Mouse (Mus musculus): Measurements from ENCODE around the gene Hspbp1.
A peak's percentile ranks its signal among the peaks of the same experiment; 100 is the strongest.

Gene Hspbp1

DNA sequence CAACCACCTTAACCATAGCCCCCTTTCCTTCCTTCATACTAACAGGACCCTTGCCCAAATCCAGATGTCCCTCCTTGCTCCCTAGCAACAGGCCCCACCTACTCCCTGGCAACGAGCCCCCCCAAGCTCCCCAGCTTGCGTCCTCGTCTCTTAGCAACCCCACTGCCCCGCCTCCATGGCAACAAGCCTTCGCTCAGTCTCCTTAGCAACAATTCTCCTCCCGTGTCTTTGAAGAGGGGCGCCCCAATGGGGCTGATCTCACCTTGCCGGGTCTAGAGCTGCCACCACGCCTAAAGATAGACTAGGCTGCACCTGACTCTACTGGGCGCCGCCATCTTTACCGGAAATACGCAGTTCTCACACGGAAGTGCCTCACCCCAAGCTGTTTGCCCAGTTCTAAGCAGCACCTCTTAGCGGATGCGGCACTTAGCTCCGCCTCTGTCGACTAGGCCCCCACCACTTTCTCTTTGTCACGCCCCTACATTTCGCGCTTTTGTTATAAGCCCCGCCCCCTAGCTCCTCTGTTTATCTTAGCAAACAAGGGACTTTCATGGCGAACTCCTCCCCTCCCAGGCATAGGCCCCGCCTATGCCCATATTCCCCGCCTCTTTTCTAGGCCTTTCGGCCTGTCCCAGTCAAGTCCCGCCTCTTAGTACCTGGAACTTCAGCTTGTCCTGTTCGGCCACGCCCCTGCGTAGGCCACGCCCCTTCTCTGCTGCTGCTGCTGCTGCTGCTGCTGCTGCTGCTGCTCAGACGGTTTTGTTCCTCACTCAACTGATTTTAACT, at the start of gene Hspbp1:
Hspbp1 (minus strand) TSS at position 437 of the 786 bp plus-strand sequence.
- DNase-seq (ENCODE audit: low spot score in 2 of 2): peak; percentile 66 to 82

DNA sequence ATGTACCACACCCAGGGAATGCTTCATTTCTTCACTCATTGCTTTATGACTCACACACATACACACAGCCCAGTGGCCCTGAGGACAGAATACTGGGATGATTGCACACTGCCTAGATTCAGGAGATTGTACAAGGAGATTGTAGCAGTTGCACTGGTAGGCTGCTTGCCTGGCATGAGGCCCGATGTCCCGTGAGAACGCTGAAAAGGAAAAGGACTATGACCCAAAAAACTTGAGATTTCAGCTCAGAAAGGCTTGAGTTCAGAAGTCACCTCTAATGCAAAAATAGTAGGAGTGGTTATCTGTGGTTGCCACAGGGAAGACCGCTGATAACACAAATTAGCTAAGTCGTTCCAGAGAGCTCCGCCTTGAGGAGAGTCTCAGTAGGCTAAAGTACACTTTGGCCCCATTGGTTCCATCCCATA, 48.1 kb upstream of the Hspbp1 start:
- no peak for DNase-seq (ENCODE audit: low spot score in 2 of 2)

DNA sequence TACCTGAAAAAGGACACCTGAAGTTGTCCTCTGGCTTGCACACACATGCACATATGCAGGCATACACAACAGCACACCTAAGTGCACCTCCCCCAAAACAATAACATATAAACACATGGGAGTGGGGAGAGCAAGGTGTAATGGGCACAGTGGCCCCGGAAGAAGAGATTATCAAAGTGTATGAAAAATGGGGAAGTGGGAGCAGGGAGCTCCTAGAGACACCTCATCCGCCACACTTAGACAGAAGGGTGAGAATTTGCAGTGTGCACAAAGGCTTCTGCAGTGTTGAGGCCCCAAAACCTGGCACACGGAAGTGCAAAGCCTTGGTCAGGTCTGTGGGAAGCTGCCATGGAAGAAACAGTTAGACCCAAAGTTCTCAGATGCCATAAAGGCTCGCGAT, 46.2 kb upstream of the Hspbp1 start:
- no peak for DNase-seq (ENCODE audit: low spot score in 2 of 2)

DNA sequence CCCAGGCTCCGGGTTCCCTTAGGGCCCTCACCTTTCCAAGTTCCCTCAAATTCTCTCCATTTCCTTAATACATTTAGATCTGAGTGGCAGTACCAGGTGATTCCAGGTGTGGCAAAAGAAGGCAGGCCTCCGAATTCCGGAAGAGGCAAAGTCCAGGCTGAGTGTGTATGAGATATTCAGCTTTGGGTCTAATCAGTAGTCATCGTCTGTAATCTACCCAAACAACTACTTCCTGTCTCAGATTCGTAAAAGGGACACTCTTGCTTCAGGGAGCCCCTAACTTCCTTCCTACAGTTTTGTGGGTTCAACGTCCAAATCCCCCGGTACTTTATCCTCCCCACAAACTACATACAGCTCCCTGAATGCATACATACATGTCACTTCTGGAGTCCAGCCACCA, 40.3 kb upstream of the Hspbp1 start, which contains the start of gene Tmem150b:
Tmem150b (minus strand) TSS at position 81 of the 400 bp plus-strand sequence.
- no peak for DNase-seq (ENCODE audit: low spot score in 2 of 2)

DNA sequence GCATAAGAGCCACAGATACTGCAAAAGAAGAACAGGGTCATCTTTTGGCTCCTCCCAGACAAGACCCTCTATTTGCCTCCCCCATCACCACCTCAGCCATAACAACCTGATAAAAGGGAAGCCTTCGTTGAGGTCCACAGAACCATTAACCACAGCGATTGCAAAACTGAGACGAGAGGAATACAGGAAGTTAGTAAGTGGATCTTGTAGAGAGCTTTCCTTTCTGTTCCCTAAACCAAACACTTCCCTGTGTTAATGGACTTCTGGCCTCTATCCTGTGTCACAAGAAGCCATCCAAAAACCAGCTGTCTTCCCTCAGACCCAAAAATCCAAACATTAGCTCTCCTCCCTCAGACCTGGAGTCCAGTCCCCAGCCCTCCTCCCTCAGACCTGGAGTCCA, 39.5 kb upstream of the Hspbp1 start:
- no peak for DNase-seq (ENCODE audit: low spot score in 2 of 2)

DNA sequence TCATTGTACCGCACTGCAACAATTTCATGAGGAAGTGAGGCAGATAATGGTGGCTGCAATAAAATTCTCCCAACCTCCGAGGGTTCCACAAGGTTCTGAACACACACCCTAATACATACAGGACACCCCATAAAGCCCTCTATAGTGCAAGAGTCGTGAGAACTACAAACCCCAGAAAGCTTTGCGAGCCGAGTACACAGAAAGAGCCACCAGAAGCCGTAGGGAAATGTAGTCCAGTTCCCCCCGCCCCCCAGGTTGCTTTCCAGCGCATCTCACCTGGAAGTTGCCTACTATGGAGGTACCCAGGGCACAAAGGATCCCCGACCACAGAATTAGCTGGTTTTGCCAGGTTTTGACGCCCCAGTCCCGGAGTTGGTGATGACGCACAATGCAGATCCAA, 38.6 kb upstream of the Hspbp1 start:
- DNase-seq (ENCODE audit: low spot score in 2 of 2): peak in 1 of 2 experiments; percentile 27

DNA sequence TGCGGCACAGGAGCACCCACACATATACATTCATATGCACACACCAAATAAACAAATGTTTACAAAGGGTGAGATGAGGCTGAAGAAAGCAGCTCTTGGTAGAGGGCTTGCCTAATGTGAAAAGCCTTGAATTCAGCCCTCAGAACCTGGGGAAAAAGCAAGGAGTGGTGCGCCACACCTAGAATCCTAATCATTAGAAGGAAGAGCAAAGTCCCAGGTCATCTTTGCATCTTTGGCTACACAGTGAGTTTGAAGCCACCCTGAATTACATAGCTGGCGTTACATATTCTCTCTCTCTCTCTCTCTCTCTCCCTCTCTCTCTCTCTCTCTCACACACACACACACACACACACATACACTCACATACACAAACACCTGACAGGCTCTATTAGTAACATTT, 34.4 kb upstream of the Hspbp1 start:
- DNase-seq (ENCODE audit: low spot score in 2 of 2): no peak

DNA sequence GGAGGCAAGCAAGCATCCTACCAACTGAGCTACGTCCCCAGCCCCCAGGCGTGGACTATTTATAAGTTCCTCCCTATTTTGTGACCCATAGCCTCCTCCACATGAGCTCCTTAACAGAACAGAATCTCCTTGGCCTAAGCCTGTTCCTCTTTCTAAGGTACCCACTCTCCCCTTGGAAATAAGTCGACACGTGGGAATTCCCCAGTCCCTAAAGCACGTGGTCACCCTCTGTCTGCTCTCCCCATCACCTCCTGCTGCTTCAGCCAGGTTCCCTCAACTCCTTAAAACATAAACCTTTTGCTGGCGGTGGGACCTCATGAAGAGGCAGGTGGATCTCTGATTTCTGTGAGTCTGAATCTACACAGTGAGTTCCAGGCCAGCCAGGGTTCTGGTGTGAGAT, 32.1 kb upstream of the Hspbp1 start:
- no peak for DNase-seq (ENCODE audit: low spot score in 2 of 2)

DNA sequence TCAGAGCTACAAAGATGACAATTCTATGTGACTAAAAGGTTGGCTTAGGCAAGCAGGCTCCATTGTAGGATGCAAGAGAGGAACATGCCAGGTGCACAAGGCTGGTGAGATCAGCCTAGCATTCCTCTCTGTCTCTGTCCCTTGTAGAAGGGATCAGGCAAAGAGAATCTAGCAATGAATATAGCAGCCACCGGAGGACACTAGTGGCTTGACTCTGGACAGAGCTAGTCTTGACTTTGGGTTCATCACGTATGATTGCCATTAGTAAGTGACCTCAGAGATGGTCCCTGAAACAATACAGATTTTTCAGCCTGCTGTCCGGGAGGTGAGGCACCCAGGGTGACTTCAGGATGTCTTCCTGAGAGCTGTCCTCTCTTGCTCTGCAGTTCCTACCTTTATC, 27.7 kb upstream of the Hspbp1 start:
- DNase-seq (ENCODE audit: low spot score in 2 of 2): no peak

DNA sequence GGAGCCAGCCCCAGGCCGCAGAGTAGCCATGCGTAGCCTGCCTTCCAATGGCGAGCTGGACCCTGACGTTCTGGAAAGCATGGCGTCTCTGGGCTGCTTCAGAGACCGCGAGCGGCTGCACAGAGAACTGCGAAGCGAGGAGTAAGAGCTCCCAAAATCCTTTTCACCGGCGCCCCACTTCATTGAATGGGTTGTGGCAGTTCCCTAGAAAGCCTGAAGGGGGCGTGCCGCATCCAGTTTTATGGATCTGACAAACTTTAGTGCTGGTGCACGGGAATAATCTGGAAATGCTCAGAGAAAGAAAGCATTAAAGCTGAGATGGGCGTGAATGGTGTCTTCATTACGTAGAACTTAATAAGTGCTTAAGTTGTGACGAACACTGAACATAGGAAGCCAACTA, 20.2 kb upstream of the Hspbp1 start:
- DNase-seq (ENCODE audit: low spot score in 2 of 2): peak in 1 of 2 experiments; percentile 63

DNA sequence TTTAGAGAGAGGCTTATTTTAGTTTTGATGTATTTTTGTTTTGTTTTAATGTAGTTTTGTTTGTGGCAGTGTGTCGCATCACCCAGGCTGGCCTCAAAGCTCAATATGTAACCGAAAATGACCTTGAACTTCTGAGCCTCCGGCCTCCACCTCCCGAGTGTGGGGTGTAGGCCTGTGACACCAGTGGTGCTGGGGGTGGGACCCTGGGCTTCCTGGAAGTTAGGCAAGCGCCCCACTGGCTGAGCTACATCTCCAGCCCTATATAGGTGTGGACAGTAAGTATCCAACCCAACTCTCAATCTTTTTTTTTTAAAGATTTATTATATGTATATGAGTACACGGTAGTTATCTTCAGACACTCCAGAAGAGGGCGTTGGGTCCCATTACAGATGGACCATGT, 18.3 kb upstream of the Hspbp1 start:
- DNase-seq (ENCODE audit: low spot score in 2 of 2): no peak

DNA sequence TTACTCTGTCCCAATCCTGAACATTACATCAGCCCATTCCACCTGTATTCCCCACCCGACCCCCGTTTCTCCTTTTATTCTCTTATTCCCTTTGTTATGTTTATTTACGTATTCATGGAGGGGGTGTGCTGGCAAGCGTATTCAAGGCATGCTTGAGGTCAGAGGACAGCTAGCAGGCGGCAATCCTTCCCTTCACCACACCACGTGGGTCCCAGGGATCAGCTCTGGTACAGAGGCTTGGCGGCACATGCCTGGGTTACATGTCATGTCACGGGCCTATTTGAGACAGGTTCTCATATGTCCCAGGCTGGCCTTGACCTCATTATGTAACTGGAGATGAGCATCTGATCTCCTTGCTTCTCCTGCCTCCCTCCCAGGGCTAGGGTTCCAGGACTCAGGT, 17.5 kb upstream of the Hspbp1 start:
- no peak for DNase-seq (ENCODE audit: low spot score in 2 of 2)

DNA sequence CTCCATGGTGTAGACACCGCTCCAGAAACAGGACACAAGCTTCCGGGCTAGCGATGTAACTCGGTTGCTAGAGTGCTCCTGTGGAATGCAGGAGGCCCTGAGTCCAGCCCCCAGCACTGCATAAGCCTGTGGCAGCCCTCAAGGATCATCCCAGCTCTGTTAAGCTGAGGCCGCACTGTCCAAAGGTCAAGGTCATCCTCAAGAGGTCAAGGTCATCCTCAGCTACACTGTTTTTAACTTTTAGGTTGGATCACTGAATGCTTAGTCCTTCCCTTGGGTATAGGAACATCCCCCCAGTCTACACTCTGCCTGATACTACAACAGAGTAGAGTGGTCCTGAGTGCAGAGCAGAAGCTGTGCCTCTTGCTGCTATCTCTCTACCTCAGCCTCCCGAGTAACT, 8.1 kb upstream of the Hspbp1 start:
- DNase-seq (ENCODE audit: low spot score in 2 of 2): no peak

DNA sequence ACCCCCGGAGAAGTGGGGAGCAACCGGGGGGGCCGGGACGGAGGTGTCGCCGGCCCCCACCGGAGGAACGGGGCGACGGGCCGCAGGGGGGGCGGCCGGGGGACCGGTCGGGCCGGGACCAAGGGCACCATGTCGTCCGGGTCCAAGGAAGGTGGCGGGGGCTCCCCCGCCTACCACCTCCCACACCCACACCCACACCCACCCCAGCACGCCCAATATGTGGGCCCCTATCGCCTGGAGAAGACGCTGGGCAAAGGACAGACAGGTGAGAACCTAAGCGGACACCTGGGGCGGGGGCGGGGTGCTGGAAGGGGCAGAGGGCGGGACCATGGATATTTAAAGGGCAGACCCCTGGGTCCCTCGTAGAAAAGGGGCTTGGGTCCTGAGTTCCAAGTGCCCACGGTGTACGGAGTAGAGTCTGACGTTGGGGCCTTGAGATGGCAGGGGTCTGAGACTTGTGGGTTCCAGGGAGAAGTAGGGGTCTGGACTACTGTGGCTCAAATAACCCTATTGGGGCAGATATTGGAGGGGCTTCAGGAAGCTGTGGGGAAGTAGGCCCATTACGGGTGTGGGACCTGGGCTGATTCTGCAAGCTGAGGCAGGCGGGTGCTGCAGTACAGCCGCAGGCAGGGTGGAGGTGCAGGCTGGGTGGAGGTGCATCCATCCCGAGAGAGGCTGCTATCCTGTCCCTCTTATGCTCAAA, 6.2 kb upstream of the Hspbp1 start:
- peak in 1 of 2 experiments; percentile 32 for DNase-seq (ENCODE audit: low spot score in 2 of 2)

DNA sequence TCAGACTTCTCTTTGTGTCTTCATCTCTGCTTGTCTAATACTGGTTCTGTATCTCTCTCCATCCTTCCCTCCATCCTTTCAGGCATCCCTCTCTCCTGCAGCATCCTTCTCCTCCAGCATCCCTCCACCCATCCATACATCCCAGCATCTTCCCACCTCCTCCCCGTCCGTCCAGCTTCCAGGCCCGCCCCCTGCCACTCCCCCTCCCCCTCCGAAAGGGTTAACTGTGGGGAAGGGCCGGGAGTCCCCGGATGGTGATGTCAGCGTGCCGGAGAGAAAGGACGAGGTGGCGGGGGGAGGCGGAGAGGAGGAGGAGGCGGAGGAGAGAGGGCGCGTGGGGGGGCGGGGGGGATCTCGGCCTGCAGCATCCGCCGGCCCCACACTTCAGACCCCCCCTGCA, 5.5 kb upstream of the Hspbp1 start, which contains the start of gene Brsk1:
Brsk1 (plus strand) TSS at position 218 of the 400 bp plus-strand sequence.
- peak; percentile 79 to 89 for DNase-seq (ENCODE audit: low spot score in 2 of 2)

DNA sequence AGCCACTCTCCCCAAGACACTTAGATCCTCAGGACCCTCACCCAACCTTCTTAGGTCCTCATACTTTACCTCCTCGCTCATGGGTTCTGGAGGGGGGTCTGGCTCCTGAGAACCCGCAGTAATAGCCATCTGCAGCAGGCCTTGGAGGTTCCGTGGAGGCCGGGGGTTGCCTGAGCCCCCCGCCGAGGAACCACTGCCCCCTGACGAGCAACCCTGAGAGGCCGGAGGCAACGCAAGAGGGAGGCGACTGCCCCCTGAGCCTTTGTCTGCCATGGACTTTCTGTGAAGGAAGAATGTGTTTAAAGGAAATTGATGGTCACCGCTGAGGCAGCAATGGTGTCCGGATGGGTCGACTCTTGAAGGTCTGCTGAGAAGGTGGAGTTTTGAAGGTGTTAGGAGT, 665 bp downstream of the Hspbp1 start:
- peak in 1 of 2 experiments; percentile 13 for DNase-seq (ENCODE audit: low spot score in 2 of 2)

DNA sequence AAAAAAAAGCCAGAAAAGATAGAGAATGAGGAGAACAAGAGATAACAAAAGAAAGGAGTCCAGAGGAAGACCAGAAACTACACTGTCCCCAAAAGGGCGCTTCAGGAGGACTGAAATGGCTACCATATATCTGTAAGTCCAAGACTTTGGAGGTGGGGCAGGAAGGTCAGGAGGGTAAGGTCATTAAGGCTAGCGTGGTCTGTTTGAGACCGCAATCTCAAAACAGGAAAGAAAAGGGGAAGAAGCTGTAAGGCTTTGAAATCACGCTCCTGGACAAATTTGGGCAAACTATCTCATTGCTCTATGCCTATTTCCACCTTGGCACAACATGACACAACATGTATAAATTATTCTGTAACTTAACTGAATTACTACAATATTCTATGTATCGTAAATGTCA, 1.6 kb downstream of the Hspbp1 start:
- DNase-seq (ENCODE audit: low spot score in 2 of 2): no peak

DNA sequence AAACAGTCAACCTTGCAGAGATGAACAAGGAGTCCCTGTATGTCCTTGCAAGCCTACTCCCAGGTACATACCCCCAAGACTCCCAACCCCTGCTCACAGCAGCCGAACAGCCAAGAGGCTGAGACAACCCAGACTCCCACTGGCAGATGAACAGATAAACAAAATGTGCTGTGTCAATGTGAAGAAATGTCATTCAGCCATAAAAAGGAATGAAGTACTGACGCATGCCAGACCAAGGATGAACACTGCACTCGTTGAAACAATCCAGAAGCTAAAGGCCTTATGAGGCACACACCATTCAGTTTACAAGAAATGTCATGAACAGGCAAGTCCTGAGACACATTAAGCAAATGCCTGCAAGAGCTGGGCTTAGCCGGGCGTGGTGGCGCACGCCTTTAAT, 9.7 kb downstream of the Hspbp1 start:
- no peak for DNase-seq (ENCODE audit: low spot score in 2 of 2)

DNA sequence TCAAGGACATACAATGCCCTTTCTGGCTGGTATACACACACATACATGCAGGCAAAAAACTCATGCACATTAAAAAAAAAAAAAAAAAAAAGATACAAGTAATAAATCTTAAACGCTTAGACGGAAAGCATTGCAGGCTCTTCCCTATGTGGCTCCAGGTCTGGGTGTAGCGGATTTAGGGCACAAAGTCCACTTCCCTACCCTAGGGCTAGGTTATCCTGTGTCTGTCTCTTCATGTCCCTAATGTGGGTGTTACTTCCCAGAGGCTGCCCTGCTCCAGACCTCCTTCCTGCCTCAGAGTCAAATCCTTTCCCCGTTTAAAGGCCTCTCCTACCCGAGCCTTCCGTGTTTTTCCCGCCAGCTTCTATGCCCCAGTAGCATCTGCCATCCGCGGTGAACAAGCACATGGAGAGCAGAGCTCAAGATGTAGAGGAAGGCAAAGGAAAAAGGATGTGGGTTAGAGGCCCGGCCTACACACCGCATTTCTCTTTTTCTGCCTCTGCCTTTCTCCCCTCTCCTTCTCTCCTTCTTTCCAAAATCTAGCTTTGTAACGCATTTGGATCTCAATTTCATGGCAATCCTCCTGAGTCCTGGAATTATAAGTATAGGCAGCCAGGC, 10.6 kb downstream of the Hspbp1 start:
- no peak for DNase-seq (ENCODE audit: low spot score in 2 of 2)

DNA sequence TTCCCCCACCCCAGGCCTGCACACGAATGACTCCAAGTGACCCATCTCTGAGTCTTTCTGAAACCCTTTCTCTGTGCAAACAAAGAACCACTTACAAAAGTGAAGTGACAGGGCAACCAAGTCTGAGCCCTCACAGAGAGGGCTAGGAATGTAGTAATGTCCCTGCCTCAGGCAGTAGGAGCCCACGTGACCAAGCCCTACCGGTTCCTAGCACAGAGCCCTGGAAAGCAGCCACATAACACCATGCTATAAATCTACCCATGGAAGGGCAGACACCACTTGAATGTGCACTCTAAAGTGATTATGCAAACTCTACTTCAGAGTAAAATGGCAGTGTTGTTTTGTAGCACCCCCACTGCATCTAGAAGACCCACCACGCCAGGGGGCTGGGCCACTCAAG, 12.9 kb downstream of the Hspbp1 start:
- DNase-seq (ENCODE audit: low spot score in 2 of 2): no peak

DNA sequence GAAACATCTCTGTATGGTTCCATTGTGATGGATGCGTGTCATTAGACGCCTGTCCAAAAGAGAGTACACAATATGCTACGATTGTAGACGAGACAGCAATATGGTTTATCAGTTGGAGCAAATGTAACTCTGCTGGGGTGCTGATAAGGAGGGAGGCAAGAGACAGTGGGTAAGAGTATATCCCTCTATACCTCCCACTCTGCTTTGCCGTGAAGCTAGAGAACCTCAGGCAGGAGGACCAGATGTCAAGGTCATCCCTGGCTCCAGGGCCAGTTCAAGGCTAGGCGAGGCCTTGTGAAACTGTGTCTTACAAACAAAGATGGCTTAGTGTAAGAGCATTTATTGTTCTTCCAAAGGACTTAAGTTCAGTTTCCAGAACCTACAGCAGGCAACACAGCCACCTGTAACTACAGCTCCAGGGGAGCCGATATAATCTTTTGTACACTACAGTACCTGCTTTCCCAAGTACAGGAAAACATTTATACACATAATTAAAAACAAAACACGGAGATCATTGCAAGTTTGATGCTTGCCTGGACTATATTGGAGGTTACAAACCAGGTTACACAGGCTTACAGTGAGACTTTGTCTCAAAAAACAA, 14.1 kb downstream of the Hspbp1 start:
- DNase-seq (ENCODE audit: low spot score in 2 of 2): no peak

DNA sequence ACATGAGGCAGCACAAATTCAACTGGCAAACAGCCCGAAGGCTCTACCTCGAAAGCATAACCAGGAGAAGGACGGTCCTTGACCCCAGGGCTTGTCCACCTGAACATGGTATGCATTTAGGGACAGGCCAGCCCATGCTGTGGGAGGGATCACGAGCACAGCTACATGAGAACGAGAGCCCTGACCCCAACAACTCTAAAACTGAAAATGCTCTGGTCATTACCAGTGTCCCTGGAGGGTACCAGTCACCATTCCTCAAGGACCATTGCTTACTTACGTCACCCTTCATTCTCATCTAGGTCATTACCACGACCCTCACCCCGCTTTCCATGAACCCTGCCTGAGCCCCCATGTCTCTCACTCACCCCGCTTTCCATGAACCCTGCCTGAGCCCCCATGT, 15.7 kb downstream of the Hspbp1 start:
- no peak for DNase-seq (ENCODE audit: low spot score in 2 of 2)

Data from cerebellum, postnatal 4 days (tissue).